Mouse (Mus musculus) intestine, postnatal 0 days (tissue): Measurements from ENCODE around the gene Setd4. TPM values are rescaled to one million over a fixed set of nuclear protein-coding genes. Genes with fewer than 3 reads are reported as not detected.

Source experiments
- ATAC-seq: fragments of 200-750 bp; cut with Nextera tagmentation; 2 replicates; pipeline ENCODE4 v1.8.0; 2017; ENCODE audit warnings: mild to moderate bottlenecking, moderate TSS enrichment, moderate library complexity
- H3K27ac ChIP-seq: fragments of 300-500 bp; sonication (generic); 2 replicates; pipeline ENCODE4 v1.5.1; 2014; ENCODE audit warnings: mild to moderate bottlenecking, low read depth, low read length, moderate library complexity
- H3K27me3 ChIP-seq: fragments of 300-500 bp; sonication (generic); replicated peaks from 2 replicates; pipeline ENCODE4 v1.6.1; 2014; ENCODE audit warnings: low read length, mixed read lengths; ENCODE audit not compliant: control insufficient read depth, insufficient read depth
- H3K36me3 ChIP-seq: fragments of 300-500 bp; sonication (generic); 2 replicates; pipeline ENCODE4 v1.6.1; 2014; ENCODE audit warnings: mild to moderate bottlenecking, moderate library complexity; ENCODE audit not compliant: control insufficient read depth, insufficient read depth
- H3K4me1 ChIP-seq: fragments of 300-500 bp; sonication (generic); replicated peaks from 2 replicates; pipeline ENCODE4 v1.6.1; 2014; ENCODE audit warnings: antibody characterized with exemption, low read length, mixed read lengths; ENCODE audit not compliant: control insufficient read depth, insufficient read depth
- H3K4me2 ChIP-seq: fragments of 300-500 bp; sonication (generic); replicated peaks from 2 replicates; pipeline ENCODE4 v1.6.1; 2014; ENCODE audit warnings: low read depth, mild to moderate bottlenecking, moderate library complexity
- H3K4me3 ChIP-seq: fragments of 300-500 bp; sonication (generic); 2 replicates; pipeline ENCODE4 v1.5.1; 2014; ENCODE audit warnings: low read depth, low read length
- H3K9ac ChIP-seq: fragments of 300-500 bp; sonication (generic); 2 replicates; pipeline ENCODE4 v1.6.1; 2014; ENCODE audit warnings: mild to moderate bottlenecking, low read depth, low read length
- H3K9me3 ChIP-seq: fragments of 300-500 bp; sonication (generic); 2 replicates; pipeline ENCODE4 v1.6.1; 2016; ENCODE audit warnings: mixed run types; ENCODE audit not compliant: control insufficient read depth
- CTCF ChIP-seq: sonication (generic); IDR thresholded peaks from 2 replicates; pipeline ENCODE4 v1.5.1; 2016; ENCODE audit warnings: low read depth, mild to moderate bottlenecking, control low read depth, antibody characterized with exemption, moderate library complexity
- WGBS: fragments of 180-500 bp; shearing (Covaris S2); extraction: QIAGEN DNeasy Blood & Tissue Kit; methylation state at CpG from one replicate; pipeline ENCODE4 v1.1.7; 2014; 5-methylcytosine and 5-hydroxymethylcytosine counted together
- polyA plus RNA-seq: library from polyadenylated mRNA; unstranded; fragments of >200 nt; fragmentation: Nextera tagmentation; extraction: Ambion mirVana; gene quantifications from 2 replicates; pipeline ENCODE4 v1.2.1, GENCODE M21; 2015

Setd4 gene
- polyA plus RNA-seq, 1 experiment from 2014 or later, result 4.3 TPM

DNA sequence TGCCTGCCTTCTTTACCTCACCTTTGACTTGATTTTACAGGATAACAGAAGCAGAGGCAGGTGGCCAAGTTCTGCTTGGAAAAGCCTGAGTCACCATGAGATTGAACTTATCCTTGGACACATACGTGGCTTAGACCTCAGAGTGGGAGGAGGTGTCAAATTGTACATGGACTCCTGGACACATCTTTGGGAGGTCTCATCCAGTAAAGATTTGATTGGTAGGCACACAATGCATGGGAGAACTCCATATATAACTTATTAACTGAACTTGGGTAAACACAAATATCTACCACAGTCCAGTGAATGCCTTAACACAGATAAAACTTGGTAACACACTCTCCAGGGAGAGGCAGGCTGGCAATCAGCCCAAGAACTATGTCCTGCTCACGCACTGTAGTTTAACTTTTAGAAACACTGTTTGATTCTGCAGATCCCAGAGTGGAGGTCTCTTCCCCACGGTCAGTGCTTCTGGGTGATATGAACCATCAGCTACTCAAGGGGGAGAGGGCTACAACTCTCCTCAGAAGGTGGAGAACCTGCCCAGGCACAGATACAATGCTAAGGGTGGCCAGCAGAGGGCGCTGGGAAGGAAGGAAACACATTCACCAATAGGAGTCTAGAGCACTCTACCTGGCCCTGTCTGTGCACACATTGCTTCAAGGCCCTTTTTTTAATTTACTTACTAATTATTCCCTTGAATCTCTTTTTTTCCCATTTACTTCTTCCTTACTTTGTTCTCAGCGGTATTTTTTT is 11.4 kb upstream of the Setd4 start:
- ATAC-seq, result peak; percentile 90
- H3K4me1 ChIP-seq, result no peaks in the 10 kb centered on the region
- H3K27ac ChIP-seq, result peak overlapping the region; percentile 41; the same call in 1 of the 2 replicates
- H3K9ac ChIP-seq, result no peak overlapping the region
- H3K4me2 ChIP-seq, result no peak overlapping the region
- H3K4me3 ChIP-seq, result no peak overlapping the region
- no peaks in the 10 kb centered on the region for H3K27me3 ChIP-seq
- peak; percentile 88 for TF ChIP-seq CTCF
- H3K9me3 ChIP-seq, result no peaks in the 10 kb centered on the region
- 22% methylated on average over 5 of the region's 5 CpGs for whole genome bisulfite sequencing
- peaks cover 11% of the 10 kb centered on the region; the same call in 1 of the 2 replicates for H3K36me3 ChIP-seq

DNA sequence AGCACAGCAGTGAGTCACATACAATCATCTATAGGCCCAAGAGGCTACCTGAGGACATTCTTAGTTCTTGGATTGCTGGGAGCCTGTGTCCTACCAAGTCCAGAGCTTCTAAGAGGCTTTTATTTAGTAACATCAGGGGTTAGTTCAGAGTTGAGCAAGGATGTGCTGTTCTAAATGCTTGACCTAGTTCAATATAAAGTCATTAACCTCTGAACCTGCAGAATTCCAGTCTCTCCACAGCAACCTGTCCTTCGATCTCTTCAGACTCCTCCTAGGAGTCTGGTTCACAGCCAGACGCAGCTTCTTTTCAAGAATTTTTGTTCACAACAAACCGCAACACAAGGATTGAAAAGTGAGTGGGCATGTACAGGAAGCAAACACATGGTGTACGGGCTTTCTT is 7.1 kb upstream of the Setd4 start:
- Histone ChIP-seq H3K4me3 (no peak overlapping the region), H3K4me1 (peaks cover 3% of the 10 kb centered on the region; the same call in 1 of the 2 replicates), H3K9me3 (no peaks in the 10 kb centered on the region), H3K27me3 (no peaks in the 10 kb centered on the region), H3K4me2 (no peak overlapping the region), H3K9ac (no peak overlapping the region), H3K36me3 (peaks cover 18% of the 10 kb centered on the region; the same call in 1 of the 2 replicates), H3K27ac (no peak overlapping the region)
- 82% methylated on average over 4 of the region's 4 CpGs for WGBS
- no peak for TF ChIP-seq CTCF
- ATAC-seq, result no peak

DNA sequence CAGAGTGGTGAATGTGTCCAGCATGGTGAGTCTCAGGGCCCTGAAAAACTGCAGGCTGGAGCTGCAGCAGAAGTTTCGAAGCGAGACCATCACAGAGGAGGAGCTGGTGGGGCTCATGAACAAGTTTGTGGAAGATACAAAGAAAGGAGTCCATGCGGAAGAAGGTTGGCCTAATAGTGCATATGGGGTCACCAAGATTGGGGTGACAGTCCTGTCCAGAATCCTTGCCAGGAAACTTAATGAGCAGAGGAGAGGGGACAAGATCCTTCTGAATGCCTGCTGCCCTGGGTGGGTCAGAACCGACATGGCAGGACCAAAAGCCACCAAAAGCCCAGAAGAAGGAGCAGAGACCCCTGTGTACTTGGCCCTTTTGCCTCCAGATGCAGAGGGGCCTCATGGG is 5.9 kb upstream of the Setd4 start:
- H3K27me3 ChIP-seq, result no peaks in the 10 kb centered on the region
- no peaks in the 10 kb centered on the region for H3K9me3 ChIP-seq
- 0 out of 2 replicates have a peak overlapping the region, but pooled peaks have one; percentile 90 for H3K4me2 ChIP-seq
- no peak overlapping the region for H3K4me3 ChIP-seq
- TF ChIP-seq CTCF, result no peak
- H3K36me3 ChIP-seq, result peaks cover 18% of the 10 kb centered on the region; the same call in 1 of the 2 replicates
- H3K9ac ChIP-seq, result no peak overlapping the region
- 95% methylated on average over 4 of the region's 4 CpGs for WGBS
- no peak overlapping the region for H3K27ac ChIP-seq
- peaks cover 3% of the 10 kb centered on the region; the same call in 1 of the 2 replicates for H3K4me1 ChIP-seq
- ATAC-seq, result no peak

GRCm38 (mm10) chr16:93608731-93609130 is 4.9 kb upstream of the Setd4 start:
- Histone ChIP-seq H3K4me2 (peak overlapping the region; percentile 90), H3K4me3 (peak overlapping the region; percentile 69), H3K27me3 (no peaks in the 10 kb centered on the region), H3K9ac (0 out of 2 replicates have a peak overlapping the region, but pooled peaks have one; percentile 78), H3K9me3 (no peaks in the 10 kb centered on the region), H3K36me3 (peaks cover 18% of the 10 kb centered on the region; the same call in 1 of the 2 replicates), H3K27ac (peak overlapping the region; percentile 94), H3K4me1 (peaks cover 3% of the 10 kb centered on the region)
- ATAC-seq, result peak; percentile 53
- 28% methylated on average over 7 of the region's 8 CpGs for WGBS
- peak; percentile 45 for TF ChIP-seq CTCF

DNA sequence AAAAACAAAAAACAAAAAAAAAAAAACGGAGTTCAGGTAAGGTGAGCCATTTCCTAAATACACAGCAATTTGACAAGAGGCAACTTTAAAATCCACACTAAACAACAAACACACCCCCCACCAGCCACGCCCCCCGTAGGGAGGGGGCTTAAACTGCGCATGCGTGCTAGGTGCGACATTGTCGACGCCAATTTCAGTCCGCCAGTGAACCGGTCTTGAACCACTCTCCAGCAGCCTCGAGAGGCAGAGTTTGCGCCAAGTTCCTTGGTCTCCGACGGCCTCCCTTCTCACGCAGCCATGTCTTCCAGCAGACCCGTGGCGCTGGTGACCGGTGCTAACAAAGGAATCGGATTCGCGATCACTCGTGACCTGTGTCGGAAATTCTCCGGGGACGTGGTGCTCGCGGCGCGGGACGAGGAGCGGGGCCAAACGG is 3.8 kb upstream of the Setd4 start:
- Histone ChIP-seq H3K27me3 (no peaks in the 10 kb centered on the region), H3K36me3 (peaks cover 18% of the 10 kb centered on the region; the same call in 1 of the 2 replicates), H3K9me3 (no peaks in the 10 kb centered on the region), H3K9ac (peak overlapping the region; percentile 78), H3K4me1 (peaks cover 3% of the 10 kb centered on the region), H3K27ac (peak overlapping the region; percentile 94), H3K4me2 (peak overlapping the region; percentile 90), H3K4me3 (peak overlapping the region; percentile 69)
- 0 out of 2 replicates have a peak, but pooled peaks have one; percentile 17 for TF ChIP-seq CTCF
- peak; percentile 26; the same call in 1 of the 2 replicates for ATAC-seq
- WGBS, result under 1% methylated on average over 32 of the region's 32 CpGs

- WGBS, result 89% methylated on average over 7 of the region's 7 CpGs
These were observed 2.3 kb upstream of the Setd4 start for GRCm38 (mm10) chr16:93606146-93606545.

More at GRCm38 (mm10) chr16:93606146-93606545, 2.3 kb upstream of the Setd4 start:
- TF ChIP-seq CTCF, result no peak
- Histone ChIP-seq H3K36me3 (peaks cover 7% of the 10 kb centered on the region; the same call in 1 of the 2 replicates), H3K9me3 (no peaks in the 10 kb centered on the region), H3K27ac (no peak overlapping the region), H3K4me1 (peaks cover 3% of the 10 kb centered on the region), H3K27me3 (no peaks in the 10 kb centered on the region), H3K4me2 (no peak overlapping the region), H3K4me3 (no peak overlapping the region), H3K9ac (no peak overlapping the region)
- ATAC-seq, result no peak
